Mouse (Mus musculus) ES-E14 (cell line): ENCODE measurements around the gene Hist1h3a. TPM values are rescaled to one million over a fixed set of nuclear protein-coding genes. Genes with fewer than 3 reads are reported as not detected.
A peak's percentile ranks its signal among the peaks of the same experiment; 100 is the strongest.
"Not testable (repeated sequence)": the region's sequence is repeated elsewhere in the genome, so short reads cannot be mapped to it uniquely, and the experiment has no call there.

Source experiments
- DNase-seq: peaks from one replicate; pipeline ENCODE4 v3.0.0-alpha.2; 2013; ENCODE audit warnings: low read depth, low spot score
- H3K27ac ChIP-seq: 2 replicates; pipeline ENCODE4 v1.5.1; 2012; ENCODE audit warnings: low read depth, mild to moderate bottlenecking, low read length, moderate library complexity, mixed read lengths; ENCODE audit not compliant: poor library complexity, insufficient read depth, severe bottlenecking
- H3K36me3 ChIP-seq: 2 replicates; pipeline ENCODE4 v1.6.1; 2012; ENCODE audit warnings: mild to moderate bottlenecking, low read length, moderate library complexity, mixed read lengths; ENCODE audit not compliant: control insufficient read depth, poor library complexity, insufficient read depth, severe bottlenecking
- H3K4me1 ChIP-seq, 2 experiments: fragments of 150-350 bp in 1 of 2; sonication (generic) in 1 of 2; 2 replicates each; pipeline ENCODE4 v1.6.1; 2012; ENCODE audit warnings: low read length in 2 of 2, mild to moderate bottlenecking in 1 of 2, mixed read lengths in 1 of 2; ENCODE audit not compliant: control insufficient read depth in 2 of 2, insufficient read depth in 2 of 2, poor library complexity in 1 of 2
- H3K4me3 ChIP-seq, 2 experiments: fragments of 150-350 bp in 1 of 2; sonication (generic) in 1 of 2; 2 replicates each; pipeline ENCODE4 v1.5.1; 2012; ENCODE audit warnings: low read length in 2 of 2, low read depth in 1 of 2, mild to moderate bottlenecking in 1 of 2, mixed read lengths in 1 of 2; ENCODE audit not compliant: insufficient read depth in 1 of 2, poor library complexity in 1 of 2, severe bottlenecking in 1 of 2
- H3K9ac ChIP-seq: 2 replicates; pipeline ENCODE4 v1.6.1; 2012; ENCODE audit warnings: low read depth, mild to moderate bottlenecking, low read length, mixed read lengths; ENCODE audit not compliant: poor library complexity, insufficient read depth, severe bottlenecking
- H3K9me3 ChIP-seq: fragments of 150-350 bp; sonication (generic); 2 replicates; pipeline ENCODE4 v1.6.1; 2012; ENCODE audit warnings: low read depth, mild to moderate bottlenecking, low read length; ENCODE audit not compliant: control insufficient read depth, insufficient read depth
- CHD2 ChIP-seq: IDR thresholded peaks from 2 replicates; pipeline ENCODE4 v1.6.1; 2014; ENCODE audit warnings: mild to moderate bottlenecking, low read depth, low read length, inconsistent platforms
- HCFC1 ChIP-seq: IDR thresholded peaks from 2 replicates; pipeline ENCODE4 v1.6.1; 2012; ENCODE audit warnings: low read length, inconsistent platforms, borderline replicate concordance; ENCODE audit not compliant: insufficient read depth
- MAFK ChIP-seq: IDR thresholded peaks from 2 replicates; pipeline ENCODE4 v1.6.1; 2014; ENCODE audit warnings: mild to moderate bottlenecking, low read depth, low read length, inconsistent platforms; ENCODE audit not compliant: insufficient read depth
- ZC3H11A ChIP-seq: IDR thresholded peaks from 2 replicates; pipeline ENCODE4 v1.6.1; 2012; ENCODE audit warnings: low read depth, mild to moderate bottlenecking, inconsistent platforms, low read length, borderline replicate concordance
- ZNF384 ChIP-seq: IDR thresholded peaks from 2 replicates; pipeline ENCODE4 v1.6.1; 2012; ENCODE audit warnings: low read depth, low read length, inconsistent platforms
- in situ Hi-C, 2 experiments: fragments of 600-800 bp; cut with MboI; formaldehyde crosslinking; loops; one replicate each; pipeline ENCODE4 v1.15.1; 2025; ENCODE audit warnings: low sequenced_read_pairs in 2 of 2, inconsistent platforms in 1 of 2; ENCODE audit not compliant: unreplicated experiment in 2 of 2
- total RNA-seq: library from RNA; depleted of rRNA; stranded (reverse); fragments of 300-350 nt; gene quantifications from 2 replicates; pipeline ENCODE4 v1.2.3, GENCODE M21; 2012

Gene Hist1h3a
- total RNA-seq, 1 experiment: 728 TPM

- no peaks in the 10 kb centered on the region for H3K36me3 ChIP-seq
- no peak for DNase-seq
- H3K4me3 ChIP-seq: peak overlapping the region in 1 of 2 experiments; percentile 27; a peak in 1 of 4 replicates
- no peak for TF ChIP-seq HCFC1
- H3K9ac ChIP-seq: peak overlapping the region; percentile 57; the same call in 1 of the 2 replicates
- in situ Hi-C loops: loop anchor here in 1 of 2 experiments (10.0 kb wide), 2 partner anchors 193 to 1713 kb away; partner anchors contain the start of genes Hist1h1d, Hist1h2ah, Hist1h2bk and Hist1h4f
- peaks cover 0 to 2% of the 10 kb centered on the region in 2 experiments; a peak in 2 of 4 replicates for H3K4me1 ChIP-seq
- H3K9me3 ChIP-seq: no peaks in the 10 kb centered on the region
- peak overlapping the region; percentile 96; the same call in 1 of the 2 replicates for H3K27ac ChIP-seq
Observed at GRCm38 (mm10) chr13:23747892-23748288, 14.3 kb downstream of the Hist1h3a start.

- TF ChIP-seq CHD2 (peak; percentile 47; the same call in 1 of the 2 replicates), ZC3H11A (no peak), HCFC1 (no peak), MAFK (no peak), ZNF384 (no peak)
- Histone ChIP-seq H3K4me3 (peak overlapping the region; percentile 3 to 53), H3K36me3 (no peaks in the 10 kb centered on the region), H3K27ac (peak overlapping the region; percentile 96), H3K4me1 (peaks cover 0 to 2% of the 10 kb centered on the region in 2 experiments; a peak in 2 of 4 replicates), H3K9ac (peak overlapping the region; percentile 85), H3K9me3 (no peaks in the 10 kb centered on the region)
- in situ Hi-C loops: loop anchor here in 1 of 2 experiments (10.0 kb wide), 2 partner anchors 192 to 1712 kb away; partner anchors contain the start of genes Hist1h1d, Hist1h2ah, Hist1h2bk and Hist1h4f
- no peak for DNase-seq
Observed at GRCm38 (mm10) chr13:23747081-23747891, 14.9 kb downstream of the Hist1h3a start.

GRCm38 (mm10) chr13:23746201-23747080 is 15.7 kb downstream of the Hist1h3a start, which contains the start of gene Hist1h2bb:
TSS of gene Hist1h2bb (plus strand) at chr13:23746734.
- TF ChIP-seq CHD2: peak; percentile 84
- DNase-seq, H3K36me3 ChIP-seq, H3K9me3 ChIP-seq, H3K4me1 ChIP-seq: not testable (repeated sequence)
- H3K27ac ChIP-seq: peak within 1 kb of the TSS; percentile 96
- peak within 1 kb of the TSS; percentile 68 for H3K4me3 ChIP-seq
- H3K9ac ChIP-seq: peak within 1 kb of the TSS; percentile 85
- in situ Hi-C loops: loop anchor here in 1 of 2 experiments (10.0 kb wide), 2 partner anchors 192 to 1712 kb away; partner anchors contain the start of genes Hist1h1d, Hist1h2ah, Hist1h2bk and Hist1h4f

- peaks cover 2 to 3% of the 10 kb centered on the region in 2 experiments; a peak in 3 of 4 replicates for H3K4me1 ChIP-seq
- no peak for DNase-seq
- TF ChIP-seq HCFC1 (no peak), MAFK (no peak), ZNF384 (peak; percentile 80), ZC3H11A (no peak), CHD2 (peak; percentile 72)
- no peaks in the 10 kb centered on the region for H3K9me3 ChIP-seq
- peak within 1 kb of the TSS; percentile 68 to 70 for H3K4me3 ChIP-seq
- in situ Hi-C loops: loop anchor here in 1 of 2 experiments (10.0 kb wide), 2 partner anchors 191 to 1711 kb away; partner anchors contain the start of genes Hist1h1d, Hist1h2ah, Hist1h2bk and Hist1h4f
- H3K9ac ChIP-seq: peak within 1 kb of the TSS; percentile 87
- H3K27ac ChIP-seq: peak within 1 kb of the TSS; percentile 94
- H3K36me3 ChIP-seq: no peaks in the 10 kb centered on the region
Observed at GRCm38 (mm10) chr13:23745381-23746161, 16.6 kb downstream of the Hist1h3a start, which contains the start of gene Hist1h3c. TSS of gene Hist1h3c (minus strand) at chr13:23745602.
